Mouse (Mus musculus): ENCODE measurements around the gene Prkrip1.

DNA sequence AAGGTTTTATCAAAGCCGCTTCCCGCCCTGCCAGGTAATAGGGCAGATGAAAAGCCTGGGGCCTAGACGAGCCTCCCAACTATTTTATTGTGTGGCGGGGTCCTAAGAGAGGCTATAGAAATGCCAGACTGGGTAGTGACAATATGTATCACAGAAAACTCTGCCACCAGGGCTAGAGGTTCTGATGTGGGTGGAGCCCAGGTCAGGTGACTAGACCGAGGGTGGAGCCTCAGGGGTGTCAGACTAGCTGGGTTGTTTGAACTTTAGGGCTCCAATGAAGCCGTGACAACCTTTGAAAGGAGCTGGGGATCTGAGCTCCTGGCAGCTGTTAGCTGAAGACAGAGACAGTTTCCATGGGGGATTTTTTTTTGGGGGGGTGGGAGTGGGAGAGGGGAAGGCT is 49.7 kb upstream of the Prkrip1 start:
- no peak for TF ChIP-seq CTCF (IDR thresholded peaks at IDR 0.05)
- TF ChIP-seq EP300 (IDR thresholded peaks at IDR 0.05; ENCODE audit: insufficient read depth, low read depth, low read length), result no peak
- no peak for TF ChIP-seq POLR2A (IDR thresholded peaks at IDR 0.05; ENCODE audit: insufficient read depth, low read depth, low read length)
